Comparison of ENCODE assay signal across 13 mouse cellular contexts in genomic region chr10:25381951-25382350, GRCm38 (mm10). TPM values are rescaled to one million over a fixed set of nuclear protein-coding genes. Genes with fewer than 3 reads are reported as not detected.
DNase-seq lines count a peak whose midpoint lies in the region; ATAC-seq and TF ChIP-seq lines count a peak whose summit lies in the region.
"Had no signal": no experiment of that assay in that cellular context is flagged by ENCODE, and none has a peak within 500 bp of the region (broad histone marks: within the 10 kb centered on the region; RNA-seq: fewer than 3 reads in every experiment).

No protein-coding gene starts in this region.

- 50% methylated on average over 10 of the region's 10 CpGs for WGBS in heart, embryonic 12.5 days
- WGBS in limb, embryonic 13.5 days, result 19% methylated on average over 10 of the region's 10 CpGs

- ATAC-seq in heart, embryonic 12.5 days (ENCODE audit: insufficient number of reproducible peaks, low FRiP score), result peak; percentile 63; the same call in 1 of the 2 replicates
- peak; percentile 34; the same call in 1 of the 2 replicates for ATAC-seq in limb, embryonic 13.5 days (ENCODE audit: low FRiP score, low read depth)
- ATAC-seq in monocyte, adult 5-6 weeks (replicated peaks; ENCODE audit: insufficient number of reproducible peaks, low FRiP score, low TSS enrichment, poor library complexity, severe bottlenecking), result no peak
- ATAC-seq: intestine, embryonic 15.5 days; lung, postnatal 0 days had no signal

- no peak overlapping the region for H3K9ac ChIP-seq in heart, embryonic 12.5 days
- peak overlapping the region; percentile 98 for H3K9ac ChIP-seq in ES-Bruce4 (ENCODE audit: low read depth, poor library complexity, severe bottlenecking)
- H3K9ac ChIP-seq in limb, embryonic 13.5 days, result no peak overlapping the region
- H3K9ac ChIP-seq: intestine, embryonic 15.5 days had no signal

- H3K27me3 ChIP-seq in heart, embryonic 12.5 days (replicated peaks), result no peaks in the 10 kb centered on the region
- no peaks in the 10 kb centered on the region for H3K27me3 ChIP-seq in ES-Bruce4 (ENCODE audit: control insufficient read depth, insufficient read depth, low read length, poor library complexity, severe bottlenecking)
- H3K27me3 ChIP-seq in limb, embryonic 13.5 days, result no peaks in the 10 kb centered on the region
- H3K27me3 ChIP-seq: intestine, embryonic 15.5 days had no signal

- H3K4me2 ChIP-seq in heart, embryonic 12.5 days, result no peak overlapping the region
- peak overlapping the region; percentile 46 for H3K4me2 ChIP-seq in limb, embryonic 13.5 days (replicated peaks)
- H3K4me2 ChIP-seq: intestine, embryonic 15.5 days had no signal

- peaks cover 35% of the 10 kb centered on the region for H3K4me1 ChIP-seq in heart, embryonic 12.5 days (replicated peaks)
- H3K4me1 ChIP-seq in ES-Bruce4 (ENCODE audit: control insufficient read depth, insufficient read depth, low read length), result peaks cover 1% of the 10 kb centered on the region
- H3K4me1 ChIP-seq in limb, embryonic 13.5 days, result peaks cover 47% of the 10 kb centered on the region

- H3K27ac ChIP-seq in heart, embryonic 12.5 days (ENCODE audit: poor library complexity, severe bottlenecking), result no peak overlapping the region
- H3K27ac ChIP-seq in ES-Bruce4 (ENCODE audit: insufficient read depth, low read length), result peak overlapping the region; percentile 71
- H3K27ac ChIP-seq in limb, embryonic 13.5 days, result peak overlapping the region; percentile 69
- H3K27ac ChIP-seq: intestine, embryonic 15.5 days had no signal

- TF ChIP-seq POLR2A in ES-Bruce4 (IDR thresholded peaks at IDR 0.05; ENCODE audit: insufficient read depth, low read length), result peak; percentile 91

- TF ChIP-seq CTCF in ES-Bruce4 (IDR thresholded peaks at IDR 0.05; ENCODE audit: low read depth, low read length), result no peak

- H3K36me3 ChIP-seq in heart, embryonic 12.5 days, result peaks cover 17% of the 10 kb centered on the region
- H3K36me3 ChIP-seq in ES-Bruce4 (ENCODE audit: control insufficient read depth, insufficient read depth, low read length, poor library complexity, severe bottlenecking), result peaks cover 2% of the 10 kb centered on the region; the same call in 1 of the 2 replicates
- H3K36me3 ChIP-seq in limb, embryonic 13.5 days, result peaks cover 25% of the 10 kb centered on the region
- H3K36me3 ChIP-seq: intestine, embryonic 15.5 days had no signal

- DNase-seq in heart, adult 8-10 months (ENCODE audit: low spot score), result no peak
- DNase-seq in embryo, embryonic 11 days, result peak; percentile 76
- no peak for DNase-seq in adipocyte (ENCODE audit: low spot score)
- DNase-seq in left cerebral cortex, adult 18-20 months (ENCODE audit: low spot score in 2 of 2), result no peak
- DNase-seq: cerebellum, adult 11 months; layer of hippocampus, adult 9-11 months had no signal

- H3K4me3 ChIP-seq in heart, embryonic 12.5 days, result no peak overlapping the region
- H3K4me3 ChIP-seq in ES-Bruce4 (ENCODE audit: low read depth, low read length), result peak overlapping the region; percentile 64
- no peak overlapping the region for H3K4me3 ChIP-seq in limb, embryonic 13.5 days
- H3K4me3 ChIP-seq: erythroblast, embryonic 14.5 days; intestine, embryonic 15.5 days had no signal

- peak; percentile 91 for TF ChIP-seq EP300 in ES-Bruce4 (IDR thresholded peaks at IDR 0.05; ENCODE audit: insufficient read depth, low read depth, low read length)

- H3K9me3 ChIP-seq in heart, embryonic 12.5 days (replicated peaks), result no peaks in the 10 kb centered on the region
- H3K9me3 ChIP-seq in ES-Bruce4 (replicated peaks; ENCODE audit: control insufficient read depth, insufficient read depth, low read length, poor library complexity, severe bottlenecking), result no peaks in the 10 kb centered on the region
- no peaks in the 10 kb centered on the region for H3K9me3 ChIP-seq in limb, embryonic 13.5 days
- H3K9me3 ChIP-seq: intestine, embryonic 15.5 days had no signal

RNA-seq across cellular contexts. Expression of gene Epb41l2, which starts 22.4 kb away (rescaled TPM):
- polyA plus RNA-seq in heart, embryonic 12.5 days (2016; fragmentation: Nextera tagmentation; extraction: Ambion mirVana), result 61.4 and 64.3 TPM in 2 replicates
- total RNA-seq in heart, adult 8-10 months (2022), result 10 to 100 TPM; 34.0 to 46.3 (median 40.7) TPM
- polyA plus RNA-seq in ES-Bruce4 (2011; ENCODE audit: insufficient read depth, insufficient read length, low read depth, missing spikeins), result 181 and 182 TPM in 2 replicates
- polyA plus RNA-seq in limb, embryonic 13.5 days (2015; fragmentation: Nextera tagmentation; extraction: Ambion mirVana), result 89.5 and 93.2 TPM in 2 replicates
- total RNA-seq in monocyte, adult 5-6 weeks (2017), result 77.6 to 105 TPM (median 100 TPM) in 3 replicates
- total RNA-seq in left cerebral cortex, adult 18-20 months (2021), result 100 to 1,000 TPM; 108 to 113 TPM
